Mouse (Mus musculus) cerebellum, postnatal 36 days (tissue): ENCODE measurements around the gene Cir1.

Source experiments
- DNase-seq, 2 experiments: peaks; one replicate each; pipeline ENCODE4 v3.0.0; 2021 to 2022; ENCODE audit warnings: mixed read lengths in 2 of 2

Cir1 gene

DNA sequence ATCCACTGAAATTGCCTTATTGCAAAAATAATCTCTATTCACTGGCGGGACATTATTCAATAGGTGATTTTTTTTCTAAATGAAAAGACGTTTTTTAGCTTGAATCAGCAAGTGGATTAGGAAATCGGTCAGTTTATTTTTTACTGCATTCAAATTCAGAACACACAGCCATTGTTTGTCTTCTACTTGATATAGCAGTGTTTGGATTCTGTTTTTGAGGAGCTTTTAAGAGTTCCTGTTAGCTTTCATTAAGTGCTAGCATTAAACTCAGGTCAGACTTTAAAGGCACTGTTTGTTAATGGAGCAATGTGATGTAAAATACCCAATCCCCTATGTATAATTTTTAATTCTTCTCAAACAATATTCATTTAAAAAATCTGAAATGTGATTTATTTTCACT, 13.7 kb downstream of the Cir1 start:
- DNase-seq, result no peak

DNA sequence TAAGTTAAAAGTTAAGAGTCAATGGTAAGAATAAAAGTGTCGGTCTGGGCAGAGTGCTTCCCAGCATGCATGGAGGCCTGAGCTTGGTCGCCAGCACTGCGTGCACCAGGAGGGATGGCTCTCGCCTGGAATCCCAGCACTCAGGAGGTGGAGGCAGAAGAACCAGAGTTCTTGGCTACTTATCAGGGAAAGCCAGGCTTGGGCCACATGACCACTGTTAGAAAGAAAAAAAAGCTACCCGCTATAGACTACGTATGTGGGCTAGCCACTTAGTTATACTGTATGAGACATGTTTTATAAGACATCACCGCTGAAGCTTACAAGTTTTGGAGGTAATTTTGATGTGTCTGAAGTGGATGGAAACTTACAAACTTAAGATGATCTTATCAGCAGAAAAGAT, 14.3 kb downstream of the Cir1 start:
- no peak for DNase-seq

DNA sequence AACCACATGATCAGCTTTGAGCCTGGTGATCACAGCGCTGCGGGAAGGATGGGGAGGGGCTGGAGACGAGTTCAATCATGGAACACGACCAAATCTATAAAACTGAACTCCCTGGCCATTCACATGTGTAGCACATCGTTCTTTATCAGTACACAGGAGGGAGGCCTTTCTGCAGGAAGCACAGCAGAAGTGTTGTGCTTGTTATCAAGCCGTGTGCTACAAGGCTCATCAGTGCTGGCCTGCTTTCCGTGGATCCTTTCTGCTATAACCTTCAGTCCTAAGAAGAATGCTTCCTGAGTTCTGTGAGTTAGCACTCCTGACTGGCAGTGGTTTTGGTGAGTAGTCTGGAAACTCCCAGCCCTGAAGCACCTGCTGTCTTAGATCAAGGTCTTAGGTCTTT, 17.5 kb downstream of the Cir1 start:
- no peak for DNase-seq

DNA sequence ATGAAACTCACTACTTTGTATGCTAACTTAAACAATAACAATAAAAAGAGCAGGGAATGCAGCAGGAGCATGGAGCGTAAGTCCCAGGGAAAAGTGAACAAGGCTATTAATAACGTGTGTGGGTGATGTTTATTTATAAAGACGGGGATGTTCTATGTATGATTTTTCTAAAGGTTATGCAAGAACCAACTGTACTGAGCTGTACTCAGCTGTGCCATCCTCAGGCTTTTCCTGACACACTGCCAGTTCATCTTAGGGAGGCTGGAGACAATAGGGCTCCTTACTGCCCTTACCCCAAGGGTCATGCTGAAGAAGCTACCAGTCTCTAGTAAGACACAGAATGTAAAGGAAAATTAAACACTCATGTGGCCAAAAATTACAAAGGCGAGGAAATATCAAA, 21.4 kb downstream of the Cir1 start:
- no peak for DNase-seq

DNA sequence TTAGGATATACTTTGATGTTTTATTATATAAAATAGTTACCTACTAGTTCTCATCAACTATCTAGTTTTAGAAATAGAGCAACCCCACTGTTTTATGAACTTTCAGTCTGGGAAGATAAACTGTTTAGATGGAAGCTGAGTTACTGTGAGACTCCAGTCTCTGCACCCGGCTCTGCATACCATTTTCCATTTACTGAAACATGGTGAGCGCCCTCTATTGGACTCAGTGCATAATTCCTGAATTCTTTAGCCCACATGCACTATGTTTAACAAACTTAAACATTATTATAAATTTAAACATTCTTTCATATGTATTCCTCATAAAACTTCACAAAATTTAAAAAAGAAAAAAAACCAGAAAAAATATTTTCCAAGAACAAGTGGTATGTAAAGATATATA, 26.9 kb downstream of the Cir1 start:
- no peak for DNase-seq

DNA sequence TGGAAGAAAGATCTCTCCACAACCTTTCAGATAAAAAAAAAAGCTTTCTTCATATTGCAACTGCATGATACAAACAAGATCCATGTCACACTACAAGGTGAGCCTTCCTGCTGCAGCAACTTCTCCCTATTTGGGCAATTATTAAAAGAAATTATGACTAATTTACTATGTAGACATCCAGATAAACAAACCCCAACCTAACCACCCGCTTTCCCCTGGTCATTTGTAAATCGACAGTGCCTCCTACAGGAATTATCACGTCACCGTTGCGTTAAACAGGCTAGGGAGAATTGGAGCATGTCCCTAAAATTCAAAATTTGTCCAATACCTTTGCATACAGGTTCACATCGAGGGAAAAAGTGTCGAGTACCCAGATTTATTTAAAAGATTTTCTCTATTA, 30.8 kb downstream of the Cir1 start:
- no peak for DNase-seq

DNA sequence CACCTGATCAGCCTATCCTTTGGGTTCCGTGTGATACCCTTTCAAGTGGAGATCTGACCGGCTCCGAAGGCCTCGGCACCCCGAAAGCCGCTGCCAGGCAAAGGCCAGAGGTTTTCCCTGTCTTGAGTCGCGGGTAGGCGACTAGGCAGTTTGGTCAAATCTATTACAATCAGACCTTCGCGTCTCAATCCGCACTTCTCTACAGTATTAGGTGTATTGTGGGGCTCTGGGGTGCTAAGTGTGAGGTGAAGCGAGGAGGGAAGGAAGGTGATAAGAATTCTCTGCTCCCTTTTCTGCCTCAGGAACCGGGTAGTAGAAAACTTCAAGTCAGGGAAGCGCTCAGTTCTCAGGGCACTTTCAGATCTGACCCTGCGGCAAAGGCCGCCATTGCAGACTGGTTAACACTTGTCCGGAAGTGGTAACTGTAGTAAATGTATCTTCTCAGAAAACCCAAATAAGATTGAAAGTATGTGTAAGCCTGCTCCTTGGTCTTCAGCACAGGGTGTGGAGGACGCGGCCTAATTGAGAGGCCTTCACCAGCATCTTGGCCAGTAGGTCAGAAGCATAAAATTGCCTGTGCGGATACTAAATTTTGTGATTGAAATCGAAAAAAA, 31.3 kb downstream of the Cir1 start:
- no peak for DNase-seq

DNA sequence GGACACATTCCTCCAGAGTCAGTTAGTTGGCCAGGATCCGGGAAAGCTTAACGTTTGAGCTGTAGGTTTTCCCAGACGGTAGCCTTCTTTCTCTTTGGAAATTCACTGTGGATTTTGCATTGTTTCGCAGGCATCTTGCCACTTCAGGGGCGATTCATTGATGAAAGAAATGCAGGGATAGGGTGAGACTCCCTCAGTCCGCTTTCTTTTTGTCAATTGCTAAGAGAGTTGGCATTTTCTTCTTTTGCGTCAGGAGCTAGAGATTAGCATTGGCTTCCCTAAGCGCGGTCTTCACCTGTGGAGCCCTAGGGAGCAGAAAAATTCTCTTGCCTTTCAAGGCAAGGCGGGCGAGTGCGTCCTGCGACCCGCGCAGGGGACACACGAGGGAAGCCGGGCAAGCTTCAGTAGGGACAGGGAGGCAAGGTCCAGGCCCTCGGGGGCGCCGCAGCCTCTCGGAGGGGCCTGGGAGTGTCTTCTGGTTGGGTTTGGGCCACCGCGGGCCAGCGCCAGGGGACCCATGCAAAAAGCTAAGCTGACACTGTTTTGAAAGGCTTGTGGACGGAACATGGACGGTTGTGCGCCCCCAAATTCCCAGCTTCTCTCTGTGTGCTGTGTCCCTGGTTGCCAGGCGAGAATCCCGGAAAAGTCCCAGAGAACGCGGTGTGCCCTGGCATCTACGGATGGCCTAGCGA, 32.0 kb downstream of the Cir1 start:
- DNase-seq, result no peak

DNA sequence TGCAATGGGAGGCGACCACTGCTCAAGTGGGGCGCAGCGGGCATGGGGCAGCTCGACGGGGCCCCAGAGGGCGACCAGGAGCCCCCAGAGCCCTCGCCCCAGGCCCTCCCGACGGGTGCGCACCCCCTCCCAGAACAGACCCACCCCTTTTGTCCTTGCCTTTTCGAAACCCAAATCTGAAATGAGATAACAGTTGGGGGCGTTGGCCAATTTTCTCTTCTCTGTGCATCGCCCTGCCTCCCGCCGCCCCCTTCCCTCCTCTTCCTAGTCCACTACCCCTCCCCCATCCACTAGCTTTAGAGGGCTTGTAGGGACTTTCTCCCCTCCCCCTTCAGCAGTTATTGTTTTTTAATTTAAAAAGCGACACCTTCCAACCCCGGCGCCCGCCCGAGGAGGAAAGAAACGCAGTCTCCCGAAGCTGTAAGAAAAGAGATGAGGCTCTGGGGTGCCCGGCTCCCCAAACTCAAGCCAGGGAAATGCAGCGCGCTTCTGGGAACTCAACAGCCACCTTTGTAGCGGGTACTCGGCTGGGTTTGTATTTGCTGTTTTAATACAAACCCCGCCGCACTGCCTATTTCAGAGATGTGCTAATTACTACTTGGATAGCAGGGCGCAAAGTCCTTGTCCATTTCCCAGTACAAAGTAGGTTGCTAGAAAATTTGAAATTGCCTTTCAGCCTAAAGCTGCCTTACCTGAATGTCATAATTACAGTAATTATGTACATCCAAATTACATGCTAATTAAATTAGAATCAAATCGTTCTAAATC, 33.0 kb downstream of the Cir1 start:
- DNase-seq, result no peak

DNA sequence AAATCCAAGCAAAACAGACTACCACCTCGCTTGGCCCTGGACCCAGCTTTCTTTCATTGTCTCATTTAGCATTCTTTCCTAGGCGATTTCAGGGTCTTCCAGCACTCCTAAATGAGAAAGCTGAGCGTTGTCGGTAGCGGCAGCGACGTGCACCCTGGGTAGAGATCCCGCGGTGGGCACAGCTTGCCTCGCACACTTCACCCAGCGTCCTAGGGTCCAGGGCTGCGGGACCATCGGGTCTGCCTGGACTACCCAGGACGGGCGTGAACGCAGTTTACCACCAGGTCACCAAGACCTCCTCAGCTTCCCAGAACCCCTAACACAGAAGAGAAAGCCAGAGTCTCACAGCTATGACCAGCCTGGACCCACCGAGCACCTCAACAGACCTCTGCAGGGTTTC, 33.6 kb downstream of the Cir1 start:
- DNase-seq, result peak in 1 of 2 experiments; percentile 10

DNA sequence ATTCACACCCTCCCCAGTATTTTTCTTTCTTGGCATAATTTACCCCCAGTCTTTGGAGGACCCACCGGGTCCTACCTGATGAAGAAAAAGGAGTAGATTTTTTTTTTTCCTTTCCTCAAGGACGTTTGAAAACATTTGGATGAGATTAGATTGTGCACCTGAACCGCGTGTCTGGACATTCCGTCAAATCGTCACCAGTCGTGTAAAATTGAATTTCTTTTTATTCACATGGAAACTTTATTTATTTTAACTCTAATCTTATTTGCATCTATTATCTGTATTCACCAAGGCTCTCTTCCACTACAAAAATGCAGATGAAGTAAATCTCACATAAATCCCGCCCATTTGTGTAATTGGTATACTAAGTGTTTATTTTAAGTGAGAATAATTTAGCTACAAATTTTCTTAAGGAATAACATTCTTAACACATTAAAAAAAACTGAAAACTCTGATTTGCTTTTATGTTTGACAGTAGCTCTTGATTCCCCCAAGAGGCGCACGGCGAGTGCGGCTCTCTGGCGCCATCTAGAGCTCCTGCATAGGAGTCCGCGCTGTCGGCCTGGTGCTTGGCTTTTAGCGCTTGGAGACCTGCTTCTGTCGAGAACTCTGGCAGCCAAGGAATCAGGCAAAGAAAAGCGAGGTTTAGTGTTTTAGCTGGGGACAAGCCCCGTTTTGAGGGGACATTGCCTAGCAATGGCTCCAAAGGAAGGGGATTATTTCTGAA, 34.2 kb downstream of the Cir1 start:
- DNase-seq, result peak; percentile 82 to 86

DNA sequence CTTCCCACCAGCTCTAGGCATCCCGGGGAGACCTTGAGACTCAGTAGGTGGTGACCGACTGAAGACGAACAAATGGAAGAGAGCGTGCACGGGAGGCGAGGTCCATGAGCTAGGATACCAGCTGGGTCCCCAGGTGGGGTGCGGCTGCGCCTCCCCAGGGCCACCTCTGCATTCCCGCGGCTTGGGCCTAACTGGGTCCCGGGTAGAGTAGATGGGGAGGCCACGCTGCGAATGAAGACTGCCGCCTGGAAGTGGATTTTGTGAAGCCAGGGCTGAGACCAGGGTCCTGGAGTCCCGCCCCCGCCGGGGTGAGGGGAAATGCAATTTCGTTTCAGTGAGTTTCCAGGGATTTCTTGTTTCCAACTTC, 34.8 kb downstream of the Cir1 start:
- DNase-seq, result no peak

DNA sequence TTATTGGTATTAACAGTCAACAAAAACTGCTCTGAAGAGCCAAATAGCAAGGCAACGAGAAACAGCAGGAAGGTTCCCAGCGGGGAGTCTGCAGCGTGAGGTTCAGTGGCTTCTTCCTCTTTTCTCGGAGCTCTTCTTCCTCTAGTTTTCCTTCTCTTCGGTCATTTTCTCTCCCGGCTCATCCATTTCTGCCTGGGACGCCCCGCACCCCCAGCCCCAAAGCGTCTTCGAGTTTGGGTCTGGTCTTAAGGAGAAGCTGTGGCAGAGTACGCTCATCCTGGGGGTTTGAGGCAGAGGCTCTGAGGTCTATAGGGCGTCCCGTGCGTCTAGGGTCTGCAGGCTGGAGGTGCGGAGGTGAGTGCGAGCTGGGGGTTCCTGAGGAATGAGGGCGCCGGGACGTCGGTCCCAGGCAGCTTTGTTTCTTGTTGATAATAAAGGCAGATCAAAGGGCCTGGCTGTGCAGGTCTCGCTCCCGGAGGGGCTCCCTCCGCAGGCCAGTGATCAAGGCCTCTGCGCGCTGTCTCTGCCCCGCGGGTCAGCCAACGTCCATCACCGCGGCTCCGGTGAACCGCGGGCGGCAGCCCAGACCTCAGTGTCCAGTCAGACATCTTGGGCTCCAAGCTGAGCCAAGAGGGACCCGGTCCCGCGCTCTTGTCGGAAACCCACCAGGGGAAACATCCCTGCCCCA, 35.3 kb downstream of the Cir1 start:
- DNase-seq, result no peak

DNA sequence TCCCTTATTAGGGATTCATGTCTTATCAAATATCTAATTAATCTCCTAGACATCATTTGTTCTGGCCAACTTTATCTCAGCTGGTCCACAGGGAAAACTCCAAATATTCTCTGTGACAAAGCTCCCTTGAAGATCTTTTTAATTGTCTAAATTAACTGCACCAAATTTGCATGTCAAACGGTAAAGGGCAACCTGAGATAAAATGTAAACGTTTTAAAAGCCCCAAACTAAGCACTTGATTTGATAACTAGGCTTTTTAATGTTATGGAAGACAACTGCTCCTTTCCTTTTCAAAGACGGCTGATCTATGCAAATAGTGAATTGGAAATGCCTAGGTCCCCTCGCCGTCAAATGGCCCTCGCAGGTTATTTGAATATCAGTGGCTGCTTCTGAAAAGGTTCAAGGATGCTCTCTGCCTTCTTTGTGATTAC, 36.3 kb downstream of the Cir1 start:
- no peak for DNase-seq

DNA sequence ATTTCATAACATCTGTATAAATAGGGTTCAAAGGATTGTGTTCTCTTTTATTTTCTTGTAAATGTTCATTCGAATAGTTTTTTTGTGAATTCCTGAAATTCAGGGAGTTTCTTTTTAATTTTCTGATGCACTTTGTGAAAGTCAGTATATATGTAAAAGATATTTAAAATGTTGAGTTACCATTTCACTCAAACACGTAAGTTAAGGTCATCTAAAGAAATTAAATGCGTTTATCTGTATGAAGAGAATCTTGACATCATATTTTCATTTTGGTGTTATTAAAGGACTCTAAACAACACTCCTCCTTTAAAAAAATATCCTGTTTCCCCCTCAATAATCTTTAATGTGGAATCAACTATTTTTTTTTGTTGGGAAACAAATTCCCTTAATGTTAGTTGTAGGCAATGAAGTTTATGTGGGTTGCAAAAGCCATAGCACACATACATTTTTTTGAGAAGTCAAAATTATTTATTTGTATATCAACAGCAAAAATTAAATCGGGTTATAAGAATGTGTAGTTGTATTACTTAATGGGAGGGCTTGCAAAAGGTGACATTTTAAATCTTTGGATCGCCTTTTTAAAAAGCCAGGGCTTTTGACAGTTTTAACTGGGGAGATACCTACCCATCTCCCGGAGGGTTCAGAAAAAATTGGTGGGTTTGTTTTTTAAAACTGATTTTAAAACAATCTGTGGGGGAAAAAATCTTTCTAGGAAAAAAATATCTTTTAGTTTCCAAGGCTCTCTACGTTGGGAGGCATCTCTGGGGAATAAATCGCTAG, 37.0 kb downstream of the Cir1 start:
- DNase-seq, result no peak

DNA sequence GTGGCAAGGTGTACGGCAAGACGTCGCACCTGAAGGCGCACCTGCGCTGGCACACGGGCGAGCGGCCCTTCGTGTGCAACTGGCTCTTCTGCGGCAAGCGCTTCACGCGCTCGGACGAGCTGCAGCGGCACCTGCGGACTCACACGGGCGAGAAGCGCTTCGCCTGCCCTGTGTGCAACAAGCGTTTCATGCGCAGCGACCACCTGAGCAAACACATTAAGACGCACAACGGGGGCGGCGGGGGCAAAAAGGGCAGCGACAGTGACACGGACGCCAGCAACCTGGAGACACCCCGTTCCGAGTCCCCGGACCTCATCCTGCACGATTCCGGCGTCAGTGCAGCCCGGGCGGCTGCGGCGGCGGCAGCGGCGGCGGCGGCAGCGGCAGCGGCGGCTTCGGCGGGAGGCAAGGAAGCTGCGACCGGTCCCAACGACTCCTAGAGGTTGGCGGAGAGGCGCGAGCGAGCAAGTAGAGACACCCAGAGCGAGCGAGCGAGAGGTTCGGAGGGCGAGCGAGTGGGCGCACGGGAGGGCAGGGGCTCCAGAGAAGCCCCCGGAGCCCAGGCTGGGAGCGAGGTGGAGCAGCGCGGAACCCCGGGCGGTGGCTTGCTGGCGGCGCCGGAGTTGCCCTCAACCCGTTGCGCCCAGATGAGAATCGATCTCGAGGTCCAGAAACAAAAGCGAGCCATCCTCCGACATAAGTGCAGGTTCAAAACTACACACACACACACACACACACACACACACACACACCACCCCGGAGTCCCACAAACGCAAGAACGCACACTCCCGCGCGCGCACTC, 38.2 kb downstream of the Cir1 start:
- DNase-seq, result peak; percentile 16 to 22

DNA sequence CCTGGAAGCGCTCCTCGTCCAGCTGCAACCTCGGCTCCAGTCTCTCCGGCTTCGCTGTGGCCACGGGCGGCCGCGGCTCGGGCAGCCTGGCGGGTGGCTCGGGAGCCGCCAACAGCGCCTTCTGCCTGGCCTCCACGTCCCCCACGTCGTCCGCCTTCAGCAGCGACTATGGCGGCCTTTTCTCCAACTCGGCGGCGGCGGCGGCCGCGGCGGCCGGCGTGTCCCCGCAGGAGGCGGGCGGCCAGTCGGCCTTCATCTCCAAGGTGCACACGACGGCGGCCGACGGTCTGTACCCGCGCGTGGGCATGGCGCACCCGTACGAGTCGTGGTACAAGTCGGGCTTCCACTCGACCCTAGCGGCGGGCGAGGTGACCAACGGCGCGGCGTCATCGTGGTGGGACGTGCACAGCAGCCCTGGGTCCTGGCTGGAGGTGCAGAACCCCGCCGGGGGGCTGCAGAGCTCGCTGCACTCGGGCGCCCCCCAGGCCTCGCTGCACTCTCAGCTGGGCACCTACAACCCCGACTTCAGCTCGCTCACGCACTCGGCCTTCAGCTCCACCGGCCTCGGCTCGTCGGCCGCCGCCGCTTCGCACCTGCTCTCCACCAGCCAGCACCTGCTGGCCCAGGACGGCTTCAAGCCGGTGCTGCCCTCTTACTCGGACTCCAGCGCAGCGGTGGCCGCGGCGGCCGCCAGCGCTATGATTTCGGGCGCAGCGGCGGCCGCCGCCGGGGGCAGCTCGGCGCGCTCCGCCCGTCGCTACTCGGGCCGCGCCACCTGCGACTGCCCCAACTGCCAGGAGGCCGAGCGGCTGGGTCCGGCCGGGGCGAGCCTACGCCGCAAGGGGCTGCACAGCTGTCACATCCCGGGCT, 39.0 kb downstream of the Cir1 start:
- DNase-seq, result no peak

DNA sequence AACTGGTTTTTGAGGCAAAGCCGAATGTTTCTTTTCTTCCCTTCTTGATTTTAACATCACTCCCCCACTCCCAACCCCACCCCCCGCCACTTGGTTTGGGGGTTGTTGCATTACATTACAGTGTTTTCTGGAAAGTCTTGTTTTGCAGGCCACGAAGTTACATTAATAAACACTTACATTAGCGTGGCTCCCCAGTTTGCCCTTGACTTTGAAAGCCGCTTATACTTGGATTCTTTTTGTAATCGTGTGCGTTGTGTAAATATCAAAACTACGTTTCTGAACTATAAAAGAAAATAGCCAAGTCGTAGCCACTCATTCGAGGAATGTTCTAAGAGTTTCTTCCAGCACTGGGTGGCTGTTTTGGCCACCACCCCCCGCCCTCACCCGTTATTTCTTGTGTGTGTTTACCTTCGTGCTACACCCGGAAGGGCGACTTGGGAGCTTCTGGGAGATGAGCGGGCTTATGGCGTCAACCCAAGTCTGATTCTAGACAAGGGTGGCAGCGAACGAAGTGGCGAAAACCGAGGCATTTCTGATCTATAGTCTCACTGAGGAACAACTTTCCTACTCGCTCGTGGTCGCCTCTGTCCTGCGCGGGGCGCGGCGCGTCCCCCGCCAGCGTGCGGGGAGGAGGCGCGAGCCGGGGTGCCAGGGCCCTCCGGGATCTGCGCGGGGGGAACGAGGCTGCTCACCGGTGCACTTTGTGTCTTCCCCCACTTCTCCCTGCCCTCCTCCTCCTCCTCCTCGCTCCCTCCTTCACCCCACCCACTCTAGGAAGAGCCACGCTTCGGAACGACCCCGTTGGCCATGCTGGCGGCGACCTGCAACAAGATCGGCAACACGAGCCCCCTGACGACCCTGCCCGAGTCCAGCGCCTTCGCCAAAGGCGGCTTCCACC, 39.9 kb downstream of the Cir1 start:
- peak; percentile 12 to 24 for DNase-seq
